Mouse (Mus musculus) kidney, adult 2 months (tissue): ENCODE results near the gene Atp1a2. TPM values are rescaled to one million over a fixed set of nuclear protein-coding genes. Genes with fewer than 3 reads are reported as not detected.

ENCODE experiments used
- DNase-seq: peaks from one replicate; pipeline ENCODE4 v3.0.0; 2021
- H3K27ac ChIP-seq: fragments of 200-500 bp; 2 replicates; pipeline ENCODE4 v1.5.1; 2012; ENCODE audit warnings: low read depth, low read length, control low read depth, inconsistent platforms; ENCODE audit not compliant: insufficient read depth
- H3K27me3 ChIP-seq: fragments of 200-500 bp; replicated peaks from 2 replicates; pipeline ENCODE4 v1.6.1; 2012; ENCODE audit warnings: mild to moderate bottlenecking, moderate library complexity, low read length, inconsistent platforms; ENCODE audit not compliant: control insufficient read depth, insufficient read depth
- H3K36me3 ChIP-seq: fragments of 200-500 bp; 2 replicates; pipeline ENCODE4 v1.6.1; 2012; ENCODE audit warnings: mild to moderate bottlenecking, moderate library complexity, low read length, inconsistent platforms; ENCODE audit not compliant: control insufficient read depth, insufficient read depth
- H3K4me1 ChIP-seq: fragments of 200-500 bp; 2 replicates; pipeline ENCODE4 v1.6.1; 2011; ENCODE audit warnings: low read length; ENCODE audit not compliant: control insufficient read depth, insufficient read depth
- H3K4me3 ChIP-seq: fragments of 200-500 bp; 2 replicates; pipeline ENCODE4 v1.5.1; 2011; ENCODE audit warnings: mild to moderate bottlenecking, low read depth, low read length, control low read depth; ENCODE audit not compliant: insufficient read depth
- CTCF ChIP-seq: fragments of 200-500 bp; conservative IDR thresholded peaks from 2 replicates; pipeline ENCODE4 v1.5.1; 2011; ENCODE audit warnings: low read depth, mild to moderate bottlenecking, control low read depth, low read length, moderate library complexity, mixed read lengths; ENCODE audit not compliant: insufficient read depth, insufficient read length
- POLR2A ChIP-seq: fragments of 200-500 bp; IDR thresholded peaks from one replicate; pipeline ENCODE4 v1.6.1; 2011; ENCODE audit warnings: low read depth, low read length, control low read depth
- WGBS: fragments of 180-500 bp; shearing (Covaris S2); methylation state at CpG from one replicate; pipeline ENCODE4 v1.1.7; 2018; 5-methylcytosine and 5-hydroxymethylcytosine counted together
- polyA plus RNA-seq: library from polyadenylated mRNA; depleted of rRNA; stranded (reverse); fragments of >200 nt; gene quantifications from 2 replicates; pipeline ENCODE4 v1.2.3, GENCODE M21; 2012

Atp1a2 gene
- polyA plus RNA-seq, 1 experiment, result 36.4 TPM

DNA sequence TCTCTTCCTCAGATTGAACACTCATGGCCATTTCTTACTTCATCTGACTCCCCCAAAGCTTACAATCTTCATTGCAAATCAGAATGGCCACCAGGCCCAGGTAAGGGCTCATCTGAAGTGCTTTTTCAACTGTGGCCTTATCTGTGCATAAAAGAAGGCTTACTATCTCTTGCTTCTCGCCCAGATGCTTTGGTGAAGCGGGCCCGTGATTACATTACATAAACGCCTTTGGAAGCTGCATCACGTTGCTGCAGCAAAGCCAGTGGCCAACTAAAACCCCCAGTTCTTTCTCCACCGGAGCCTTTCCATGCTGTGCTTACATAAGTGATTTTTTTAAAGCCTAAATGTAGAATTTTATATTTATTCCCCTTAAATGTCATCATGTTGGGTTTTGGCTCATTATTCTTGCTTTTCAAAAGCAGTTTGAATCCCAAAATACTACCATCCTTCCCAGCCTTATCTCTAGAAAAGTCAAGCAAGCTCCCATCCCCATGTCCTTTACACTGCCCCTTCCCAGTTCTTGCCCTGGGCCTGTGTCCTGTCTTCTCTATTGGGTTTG, 26.0 kb upstream of the Atp1a2 start:
- Histone ChIP-seq H3K4me3 (no peak overlapping the region), H3K4me1 (no peaks in the 10 kb centered on the region; the same call in 1 of the 2 replicates), H3K36me3 (no peaks in the 10 kb centered on the region), H3K27me3 (no peaks in the 10 kb centered on the region; the same call in 1 of the 2 replicates), H3K27ac (no peak overlapping the region)
- DNase-seq, result no peak
- TF ChIP-seq CTCF (no peak), POLR2A (no peak)
- WGBS, result 89% methylated on average over 6 of the region's 6 CpGs

DNA sequence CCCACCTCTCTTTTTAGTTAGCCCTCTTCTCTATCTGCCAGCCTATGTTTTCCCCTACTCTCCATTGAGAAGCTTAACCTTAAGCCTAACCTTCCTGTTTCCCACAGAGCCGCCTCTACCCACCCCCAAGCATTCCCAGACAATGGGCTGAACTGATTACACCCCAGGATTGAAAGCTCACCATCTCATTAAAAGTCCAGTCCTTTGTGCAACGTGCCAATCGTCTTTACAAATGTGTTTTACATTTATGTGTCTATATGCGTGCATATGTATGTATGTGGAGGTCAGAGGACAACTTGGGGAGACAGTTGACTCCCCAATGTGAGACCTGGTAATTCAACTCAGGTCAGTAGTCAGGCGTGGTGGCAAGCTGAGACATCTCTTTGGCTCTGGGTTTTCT, 25.4 kb upstream of the Atp1a2 start:
- DNase-seq, result no peak
- no peaks in the 10 kb centered on the region; the same call in 1 of the 2 replicates for H3K4me1 ChIP-seq

DNA sequence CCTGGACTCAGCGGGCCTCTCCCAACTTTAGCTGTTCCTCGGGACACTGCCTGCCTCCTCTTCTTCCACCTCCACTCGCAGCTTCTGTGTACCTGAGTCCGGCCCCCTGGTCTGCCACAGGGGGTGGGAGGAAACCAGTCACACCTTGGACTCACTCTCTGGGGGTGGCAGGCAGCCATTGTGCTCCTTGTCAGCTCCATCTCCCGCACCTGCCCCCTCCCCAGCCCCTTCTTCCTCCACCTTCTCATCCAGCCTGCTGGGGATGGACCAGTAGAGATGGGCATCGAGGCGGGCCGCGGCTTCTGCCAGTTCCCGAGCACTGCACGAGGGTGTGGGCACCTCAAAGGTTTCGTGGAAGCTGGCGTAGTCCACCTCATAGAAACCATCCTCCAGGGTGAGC, 24.9 kb upstream of the Atp1a2 start:
- WGBS, result 78% methylated on average over 13 of the region's 13 CpGs
- DNase-seq, result no peak

More for the DNA sequence above, 25.4 kb upstream of the Atp1a2 start:
- H3K36me3 ChIP-seq, result no peaks in the 10 kb centered on the region
- TF ChIP-seq POLR2A, result no peak
- no peak for TF ChIP-seq CTCF
- no peaks in the 10 kb centered on the region; the same call in 1 of the 2 replicates for H3K27me3 ChIP-seq
- 72% methylated on average over 5 of the region's 5 CpGs for WGBS
- no peak overlapping the region for H3K27ac ChIP-seq
- no peak overlapping the region for H3K4me3 ChIP-seq

DNA sequence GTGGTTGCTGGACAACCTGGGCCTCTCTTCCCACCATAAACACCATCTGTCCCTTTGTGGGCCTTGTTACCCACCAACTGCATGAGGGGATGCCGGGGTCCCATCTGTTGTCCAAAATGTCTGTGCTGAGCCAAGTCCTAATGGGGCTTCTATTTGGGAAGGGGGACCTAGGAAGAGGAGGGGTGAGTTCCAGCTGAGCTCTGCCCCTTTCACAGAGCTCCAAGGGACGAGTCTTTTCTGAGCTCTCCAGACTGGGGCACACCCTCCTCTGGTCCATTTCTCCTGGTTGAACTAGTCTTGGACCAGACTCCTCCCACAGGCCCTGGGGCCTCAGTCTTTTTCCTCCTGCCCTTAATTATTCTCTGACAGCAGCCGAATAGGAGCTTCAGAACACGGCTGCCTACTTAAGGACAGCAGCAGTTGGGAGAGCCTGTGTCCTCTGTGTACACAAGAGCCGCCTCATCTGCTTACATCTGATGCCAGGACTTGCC, 22.1 kb upstream of the Atp1a2 start:
- H3K27ac ChIP-seq, result no peak overlapping the region
- H3K4me3 ChIP-seq, result no peak overlapping the region
- no peaks in the 10 kb centered on the region for H3K27me3 ChIP-seq
- no peaks in the 10 kb centered on the region for H3K4me1 ChIP-seq
- no peak for TF ChIP-seq CTCF
- TF ChIP-seq POLR2A, result no peak
- H3K36me3 ChIP-seq, result no peaks in the 10 kb centered on the region
- 49% methylated on average over 5 of the region's 5 CpGs for WGBS
- DNase-seq, result no peak

More for the DNA sequence above, 24.9 kb upstream of the Atp1a2 start:
- Histone ChIP-seq H3K36me3 (no peaks in the 10 kb centered on the region), H3K27me3 (no peaks in the 10 kb centered on the region), H3K4me1 (no peaks in the 10 kb centered on the region; the same call in 1 of the 2 replicates), H3K4me3 (no peak overlapping the region), H3K27ac (no peak overlapping the region)
- no peak for TF ChIP-seq POLR2A

DNA sequence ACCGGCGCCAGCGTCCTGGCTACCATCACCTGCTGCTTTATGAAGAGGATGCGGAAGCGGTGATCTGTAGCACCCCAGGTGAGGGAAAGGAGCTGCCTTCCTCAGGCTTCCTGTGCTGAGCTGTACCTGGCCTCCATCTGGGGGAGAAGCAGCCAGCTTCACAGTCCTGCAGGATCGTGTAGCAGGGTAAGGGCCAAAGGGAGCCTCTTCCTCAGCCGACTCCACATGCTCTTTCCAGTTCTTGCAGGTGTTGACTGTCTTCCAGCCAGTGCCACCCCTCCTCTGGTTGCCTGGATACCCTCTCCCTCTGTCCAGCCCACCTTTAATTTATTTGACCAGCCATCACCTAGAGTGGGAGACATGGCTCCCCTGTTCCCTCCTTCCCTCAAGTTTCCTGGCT, 21.5 kb upstream of the Atp1a2 start:
- no peaks in the 10 kb centered on the region for H3K4me1 ChIP-seq
- TF ChIP-seq POLR2A (no peak), CTCF (no peak)
- no peaks in the 10 kb centered on the region for H3K27me3 ChIP-seq
- no peak overlapping the region for H3K4me3 ChIP-seq
- WGBS, result 73% methylated on average over 7 of the region's 7 CpGs
- no peaks in the 10 kb centered on the region for H3K36me3 ChIP-seq
- DNase-seq, result no peak
- no peak overlapping the region for H3K27ac ChIP-seq

DNA sequence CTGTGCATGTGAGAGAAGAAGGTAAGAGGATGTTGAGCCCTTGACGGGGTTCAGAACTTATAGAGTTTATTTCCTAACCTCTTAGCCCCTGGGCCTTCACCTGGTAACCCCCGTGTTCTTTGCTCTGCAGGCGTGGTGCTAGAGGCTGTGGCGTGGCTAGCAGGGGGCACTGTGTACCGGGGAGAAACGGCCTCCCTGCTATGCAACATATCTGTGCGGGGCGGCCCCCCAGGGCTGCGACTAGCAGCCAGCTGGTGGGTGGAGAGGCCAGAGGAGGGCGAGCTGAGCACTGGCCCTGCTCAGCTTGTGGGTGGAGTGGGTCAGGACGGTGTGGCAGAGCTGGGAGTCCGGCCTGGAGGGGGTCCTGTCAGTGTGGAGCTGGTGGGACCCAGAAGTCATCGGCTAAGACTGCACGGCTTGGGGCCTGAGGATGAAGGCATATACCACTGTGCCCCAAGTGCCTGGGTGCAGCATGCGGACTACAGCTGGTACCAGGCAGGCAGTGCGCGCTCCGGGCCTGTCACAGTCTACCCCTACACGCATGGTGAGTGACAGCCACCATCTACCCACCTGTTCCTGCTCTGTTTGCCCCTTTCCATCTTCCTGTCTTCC, 20.7 kb upstream of the Atp1a2 start:
- Histone ChIP-seq H3K4me1 (no peaks in the 10 kb centered on the region), H3K27me3 (no peaks in the 10 kb centered on the region), H3K27ac (no peak overlapping the region), H3K36me3 (no peaks in the 10 kb centered on the region), H3K4me3 (no peak overlapping the region)
- TF ChIP-seq CTCF (no peak), POLR2A (no peak)
- 94% methylated on average over 19 of the region's 19 CpGs for WGBS
- no peak for DNase-seq

DNA sequence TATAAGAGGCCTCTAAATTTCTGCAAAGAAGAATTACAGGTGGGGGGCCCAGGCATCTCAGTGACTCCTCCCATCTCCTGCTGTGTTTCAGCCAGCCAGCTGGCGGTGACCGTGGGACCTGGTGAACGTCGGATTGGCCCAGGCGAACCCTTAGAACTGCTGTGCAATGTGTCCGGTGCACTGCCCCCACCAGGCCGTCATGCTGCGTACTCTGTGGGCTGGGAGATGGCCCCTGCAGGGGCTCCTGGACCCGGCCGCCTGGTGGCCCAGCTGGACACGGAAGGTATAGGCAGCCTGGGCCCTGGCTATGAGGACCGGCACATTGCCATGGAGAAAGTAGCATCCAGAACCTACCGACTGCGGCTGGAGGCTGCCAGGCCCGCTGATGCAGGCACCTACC, 20.1 kb upstream of the Atp1a2 start:
- Histone ChIP-seq H3K4me1 (0 out of 2 replicates have a peak, but pooled peaks cover 4% of the 10 kb centered on the region), H3K27me3 (no peaks in the 10 kb centered on the region), H3K27ac (no peak overlapping the region), H3K4me3 (no peak overlapping the region), H3K36me3 (no peaks in the 10 kb centered on the region)
- no peak for DNase-seq
- TF ChIP-seq POLR2A (no peak), CTCF (no peak)
- 90% methylated on average over 15 of the region's 15 CpGs for WGBS
